Mouse (Mus musculus) kidney, postnatal 14 days (tissue): ENCODE data around the gene Heatr4.
"Not testable (repeated sequence)": the region's sequence is repeated elsewhere in the genome, so short reads cannot be mapped to it uniquely, and the experiment has no call there.

ENCODE experiments used
- DNase-seq: peaks from one replicate; pipeline ENCODE4 v3.0.0; 2022; ENCODE audit warnings: mixed read lengths

Heatr4 gene

DNA sequence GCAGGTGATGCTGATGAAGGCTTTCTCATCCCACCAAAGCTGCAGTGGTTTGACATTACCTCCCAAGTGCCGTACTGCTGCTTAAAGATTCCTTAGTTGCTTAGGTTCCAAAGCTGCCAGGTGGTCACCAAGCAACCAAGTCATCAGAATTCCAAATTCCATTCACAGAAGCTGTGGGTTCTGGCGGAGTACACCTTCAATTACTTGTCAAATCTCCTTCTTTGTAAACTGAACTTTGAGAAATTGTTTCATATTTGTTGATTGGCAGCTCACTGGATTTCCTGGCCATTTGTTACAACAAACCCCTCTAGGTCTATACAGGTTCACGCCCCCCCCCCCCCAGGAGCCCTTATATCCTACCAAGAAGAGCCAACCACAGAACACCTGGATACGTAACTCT lies at the start of gene Heatr4:
Gene Heatr4 (minus strand): TSS at position 101 of the 400 bp plus-strand sequence.
- DNase-seq: no peak

DNA sequence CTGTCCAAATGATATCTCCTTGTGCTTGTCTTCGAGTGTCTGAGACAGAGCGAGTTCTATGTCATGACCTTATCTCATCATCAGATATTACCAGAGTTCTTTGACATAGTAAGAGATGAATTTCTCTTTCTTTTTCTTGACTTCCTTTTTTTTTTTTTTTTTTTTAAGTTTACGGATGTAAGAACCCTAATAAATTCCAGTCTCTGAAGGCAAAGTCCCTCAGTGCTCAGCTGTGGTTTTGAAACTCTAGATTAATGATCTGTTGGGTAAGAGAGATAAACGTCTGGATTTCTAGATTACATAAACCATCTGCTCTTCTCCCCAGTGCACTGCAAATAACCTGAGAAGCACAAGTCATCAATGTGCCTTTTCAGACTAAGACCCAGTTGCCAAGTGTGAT lies 49.5 kb upstream of the Heatr4 start:
- no peak for DNase-seq

DNA sequence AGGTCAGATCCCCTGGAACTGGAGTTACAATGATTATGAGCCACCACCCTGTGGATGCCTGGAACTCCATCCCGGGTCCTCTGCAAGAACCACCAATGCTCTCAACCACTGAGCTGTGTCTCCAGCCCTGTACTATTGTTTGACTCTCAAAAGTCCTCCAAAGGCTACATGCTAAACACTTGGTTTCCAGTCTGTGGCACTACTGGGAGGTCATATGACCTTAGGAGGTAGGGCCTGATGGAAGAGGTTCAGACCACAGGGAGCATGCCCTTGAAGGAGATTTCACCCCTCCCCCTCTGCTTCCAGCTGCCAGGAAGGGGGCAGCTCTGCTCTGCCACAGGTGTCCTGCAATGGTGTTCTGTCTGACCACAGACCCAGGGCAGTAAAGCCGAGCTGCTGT lies 48.6 kb upstream of the Heatr4 start:
- not testable (repeated sequence) for DNase-seq

DNA sequence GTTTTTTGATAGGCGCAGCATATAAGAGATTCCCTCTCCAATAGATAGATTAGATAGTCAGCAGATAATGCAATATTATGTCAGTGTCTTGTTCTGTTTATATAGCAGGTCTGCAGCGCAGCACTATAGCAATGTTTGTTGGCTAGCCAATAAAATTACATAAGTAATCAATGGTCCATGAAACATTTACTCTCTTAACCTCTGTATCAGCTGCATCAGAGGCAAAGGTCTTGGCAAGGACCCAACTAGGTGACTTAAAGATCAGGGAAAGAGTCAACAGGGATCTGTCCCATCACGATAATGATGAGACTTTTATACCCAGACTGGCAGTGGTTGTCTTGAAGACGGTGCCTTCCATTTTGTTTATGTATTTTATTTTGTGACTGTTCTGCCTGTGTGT lies 48.2 kb upstream of the Heatr4 start:
- no peak for DNase-seq

DNA sequence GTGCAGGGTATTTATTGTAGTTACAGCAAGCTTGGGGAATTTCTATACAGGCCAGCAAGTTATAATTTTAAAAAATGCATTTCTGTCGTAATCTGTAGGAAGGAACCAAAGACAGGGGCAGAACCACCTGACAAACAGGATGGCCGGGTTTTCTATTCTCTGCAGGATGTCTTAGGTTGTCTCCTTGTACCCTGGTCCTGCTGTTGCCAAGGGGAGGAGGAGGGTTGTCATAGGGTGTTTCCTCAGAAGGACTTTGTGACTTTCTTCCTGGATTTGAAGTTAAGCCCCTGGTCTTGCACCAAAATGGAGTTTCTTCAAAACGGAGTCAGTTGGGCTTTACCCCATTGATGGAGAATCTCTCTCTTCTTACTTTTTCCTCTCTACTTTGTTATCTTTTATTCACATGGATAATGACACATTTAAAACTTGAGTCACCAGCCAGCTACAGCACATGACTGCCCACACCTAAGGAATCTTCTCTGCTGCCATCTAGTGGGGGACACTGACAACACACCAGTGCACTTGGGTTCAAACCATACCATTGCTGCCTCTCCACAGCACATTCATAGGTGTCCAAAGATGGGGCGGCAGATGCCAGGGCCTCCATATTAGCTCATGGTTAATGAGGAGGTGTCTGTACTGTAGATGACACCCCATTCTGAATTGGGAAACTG lies 46.1 kb upstream of the Heatr4 start:
- DNase-seq: peak; percentile 87

DNA sequence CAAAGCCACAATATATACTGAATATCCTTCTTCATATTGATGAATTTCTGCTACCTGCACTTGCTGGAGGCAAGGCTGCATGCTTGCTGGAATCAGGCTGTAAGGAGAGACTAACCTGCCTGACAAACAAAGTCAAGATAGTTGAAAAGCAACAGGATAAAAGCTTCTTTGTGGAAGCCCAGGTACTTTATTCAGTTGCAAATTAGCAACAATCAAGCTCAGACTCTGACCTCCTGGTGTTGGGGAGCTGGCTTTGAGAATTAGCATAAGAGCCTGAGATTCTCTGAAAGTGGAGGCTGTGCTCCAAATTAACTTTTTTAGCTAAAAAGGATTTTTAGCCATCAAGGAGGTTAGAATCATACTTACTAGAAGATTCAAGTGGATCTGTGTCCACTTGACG lies 44.4 kb upstream of the Heatr4 start:
- not testable (repeated sequence) for DNase-seq

DNA sequence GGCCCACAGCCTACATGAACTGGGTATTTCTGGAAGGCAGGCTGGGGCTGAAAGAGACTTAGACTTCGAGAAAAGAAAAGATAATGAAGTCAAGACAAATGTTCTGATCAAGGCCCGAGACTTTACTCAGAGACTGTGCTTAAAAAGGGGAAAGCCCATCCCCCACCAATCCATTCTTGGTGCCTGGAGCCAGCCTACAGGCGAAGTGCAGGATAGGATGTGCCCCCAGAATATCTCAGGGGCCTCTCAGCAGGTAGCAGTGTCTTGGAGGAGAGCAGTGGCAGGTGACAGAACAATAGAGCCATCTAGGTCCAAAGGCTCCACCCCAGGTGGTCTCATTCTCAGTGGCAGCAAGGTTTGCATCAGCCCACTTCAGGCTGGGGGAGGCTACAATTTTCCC lies 43.7 kb upstream of the Heatr4 start:
- not testable (repeated sequence) for DNase-seq

DNA sequence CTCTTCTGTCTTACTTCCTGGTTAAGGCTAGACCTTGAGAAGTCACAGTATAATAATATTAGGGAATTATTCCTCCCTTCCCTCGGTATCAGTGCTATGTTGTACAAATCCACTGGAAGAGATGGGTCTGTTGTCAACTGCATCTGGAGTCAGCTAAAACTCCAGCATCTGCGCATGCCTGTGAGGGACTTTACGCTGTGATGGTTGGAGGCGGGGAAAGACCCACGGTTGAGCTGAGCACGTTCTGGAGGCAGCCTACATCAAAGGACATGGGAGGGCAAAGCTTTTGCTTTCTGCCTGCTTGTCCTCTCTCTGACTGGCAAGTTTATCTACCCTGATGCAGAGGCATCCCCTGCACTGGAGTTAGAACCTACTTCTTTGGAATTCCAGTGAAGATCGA lies 41.2 kb upstream of the Heatr4 start:
- no peak for DNase-seq

DNA sequence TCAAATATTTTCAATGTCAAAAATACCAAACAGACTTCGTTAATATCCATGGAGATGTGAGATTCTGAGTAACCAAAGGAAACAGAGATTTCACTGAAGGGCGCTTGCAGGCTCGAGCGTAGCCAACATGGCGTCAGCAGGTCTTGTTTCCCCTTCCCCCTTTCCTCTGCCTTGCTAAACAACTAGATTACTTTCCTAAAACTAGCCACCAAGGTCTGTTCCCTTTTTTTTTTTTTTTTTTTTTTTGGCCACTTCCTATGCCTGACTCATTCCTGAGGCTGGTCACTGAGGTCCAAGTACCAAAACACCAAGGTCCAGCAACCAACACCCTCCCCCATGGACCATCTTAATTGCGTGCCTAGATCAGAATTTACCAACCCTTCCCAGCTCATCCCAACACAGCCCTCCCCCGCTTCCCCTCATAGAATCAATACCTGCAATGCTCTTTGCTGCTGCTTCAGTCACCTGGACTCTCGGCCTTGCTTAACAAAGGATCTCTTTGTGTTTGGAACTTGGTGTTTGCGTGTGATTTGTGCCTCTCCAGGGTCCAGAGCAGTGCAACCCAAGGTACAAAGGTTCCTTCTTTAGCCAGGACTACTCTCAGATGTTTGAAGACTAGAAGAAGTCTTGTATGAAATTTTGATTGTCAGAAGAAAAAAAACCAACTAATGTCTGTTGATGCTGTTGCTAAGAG lies 38.5 kb upstream of the Heatr4 start:
- no peak for DNase-seq

DNA sequence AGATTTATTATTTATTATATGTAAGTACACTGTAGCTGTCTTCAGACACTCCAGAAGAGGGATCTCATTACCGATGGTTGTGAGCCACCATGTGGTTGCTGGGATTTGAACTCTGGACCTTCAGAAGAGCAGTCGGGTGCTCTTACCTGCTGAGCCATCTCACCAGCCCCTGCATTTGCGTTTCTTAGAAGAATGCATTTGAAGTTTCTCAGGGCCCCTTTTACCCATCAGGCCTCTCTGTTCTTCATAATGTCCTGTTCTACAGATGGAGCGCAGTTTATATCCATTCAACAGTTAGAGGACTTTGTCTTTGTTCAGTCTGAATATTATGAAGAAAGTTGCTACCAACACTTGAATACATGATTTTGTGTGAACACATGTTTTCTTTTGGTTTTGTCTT lies 37.6 kb upstream of the Heatr4 start:
- DNase-seq: not testable (repeated sequence)

DNA sequence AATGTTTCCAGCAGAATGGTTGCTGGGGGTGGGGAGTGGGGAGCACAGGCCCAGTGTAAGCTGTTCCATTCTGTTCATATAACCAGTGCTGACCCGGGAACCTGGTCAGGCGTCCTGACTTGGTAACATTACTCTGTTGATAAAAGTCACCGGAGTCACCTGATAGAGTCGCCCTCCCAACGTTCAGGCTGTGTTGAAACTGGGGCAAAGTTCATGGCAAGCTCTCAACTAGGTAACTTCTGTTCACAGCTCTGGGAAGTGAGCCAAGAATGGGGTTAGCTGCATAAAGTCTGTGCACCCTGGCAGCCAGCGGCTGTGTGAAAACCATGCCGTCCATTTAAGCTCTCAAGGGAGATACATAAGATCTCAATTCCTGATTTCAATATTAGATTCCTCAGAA lies 35.9 kb upstream of the Heatr4 start:
- peak; percentile 94 for DNase-seq

DNA sequence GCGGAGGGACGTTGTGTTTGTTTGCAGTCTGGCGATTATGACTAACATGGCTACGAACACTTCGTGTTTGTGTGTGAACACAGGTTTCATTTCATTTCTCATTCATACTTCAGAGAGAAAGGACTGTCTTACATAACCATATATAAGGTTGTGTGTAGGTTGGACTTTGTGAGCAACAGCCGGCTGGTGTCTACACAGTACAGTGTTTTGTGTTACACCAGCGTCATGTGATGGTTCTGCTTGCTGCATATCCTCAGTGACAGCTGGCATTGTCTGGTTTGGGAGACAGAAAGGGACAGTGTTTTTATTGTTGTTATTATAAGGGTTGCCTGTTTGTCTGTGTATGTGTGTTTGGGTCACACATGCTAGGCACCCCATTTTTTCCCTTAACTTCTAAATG lies 29.0 kb upstream of the Heatr4 start:
- no peak for DNase-seq

DNA sequence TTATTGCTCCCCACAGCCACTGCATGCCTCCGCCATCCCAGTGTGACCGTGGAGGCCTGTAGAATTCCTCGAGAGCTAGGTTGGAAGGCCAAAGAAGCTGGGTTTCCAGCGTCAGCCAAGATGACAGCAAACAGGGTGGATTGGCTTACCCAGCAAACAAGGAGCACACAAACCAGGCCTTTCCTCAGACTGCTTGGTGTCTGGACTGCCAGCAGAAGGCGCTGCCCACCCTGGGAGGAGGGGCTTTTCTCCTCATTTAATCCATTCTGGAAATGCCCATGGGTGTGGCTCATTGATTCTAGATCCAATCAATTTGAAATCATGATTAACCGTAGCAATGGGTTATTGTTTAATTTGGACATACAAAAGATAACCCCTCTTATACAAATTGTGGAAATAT lies 28.5 kb upstream of the Heatr4 start:
- DNase-seq: no peak

DNA sequence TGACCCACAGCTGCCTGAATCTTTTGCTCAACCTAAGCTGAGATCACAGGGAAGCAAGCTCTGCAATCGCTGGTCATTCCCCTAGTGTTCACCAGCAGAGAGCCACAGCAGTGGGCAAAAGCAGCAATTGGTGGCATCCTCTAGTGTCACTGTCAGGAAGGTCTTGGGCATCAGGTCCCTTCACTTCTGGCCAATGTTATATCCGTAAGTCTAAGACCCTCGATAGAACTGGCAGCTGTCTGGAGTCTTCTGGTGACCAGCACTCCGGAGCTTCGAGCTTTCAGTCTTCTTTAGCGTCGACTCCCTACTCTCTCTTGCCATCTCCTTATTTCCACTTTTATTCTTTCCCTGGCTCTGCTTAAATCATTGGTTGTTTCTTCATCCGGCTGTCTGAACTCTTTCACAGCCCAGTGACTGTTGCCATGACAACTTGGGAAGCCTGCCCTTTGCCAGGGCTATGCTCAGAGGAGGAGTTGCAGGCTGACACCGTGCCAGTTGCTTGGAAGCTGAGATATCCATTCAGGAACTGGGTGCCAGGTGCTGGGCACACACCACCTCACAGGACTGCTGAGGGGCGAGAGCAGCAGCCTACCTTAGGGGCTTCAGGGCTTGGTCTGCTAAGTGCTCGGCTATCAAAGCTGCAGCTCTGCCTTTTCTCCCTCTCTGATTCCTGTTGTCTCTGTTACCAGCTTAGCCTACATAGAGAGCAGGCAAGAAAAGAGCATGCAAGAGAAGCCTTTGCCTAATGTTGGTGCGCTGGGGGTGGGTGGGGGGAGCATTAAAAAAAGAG lies 26.8 kb upstream of the Heatr4 start:
- peak; percentile 94 for DNase-seq

DNA sequence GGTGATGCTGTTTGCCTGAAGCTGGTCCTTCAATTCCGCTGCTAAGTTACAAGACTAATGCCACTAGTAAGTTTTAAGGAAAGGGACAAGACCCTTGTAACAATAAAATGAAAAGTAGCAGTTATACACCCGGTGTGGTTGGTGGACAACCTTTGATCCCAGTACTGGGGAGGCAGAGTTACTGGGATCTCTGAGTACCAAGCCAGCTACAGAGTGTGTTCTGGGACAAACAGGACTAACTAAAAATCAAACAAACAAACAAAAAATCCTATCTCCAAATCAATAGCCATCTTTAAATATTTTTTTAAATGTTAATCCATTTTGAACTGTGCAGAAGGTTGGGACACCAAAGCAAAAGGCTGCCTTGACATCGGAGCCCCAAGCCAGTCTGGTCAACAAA lies 25.5 kb upstream of the Heatr4 start:
- no peak for DNase-seq

DNA sequence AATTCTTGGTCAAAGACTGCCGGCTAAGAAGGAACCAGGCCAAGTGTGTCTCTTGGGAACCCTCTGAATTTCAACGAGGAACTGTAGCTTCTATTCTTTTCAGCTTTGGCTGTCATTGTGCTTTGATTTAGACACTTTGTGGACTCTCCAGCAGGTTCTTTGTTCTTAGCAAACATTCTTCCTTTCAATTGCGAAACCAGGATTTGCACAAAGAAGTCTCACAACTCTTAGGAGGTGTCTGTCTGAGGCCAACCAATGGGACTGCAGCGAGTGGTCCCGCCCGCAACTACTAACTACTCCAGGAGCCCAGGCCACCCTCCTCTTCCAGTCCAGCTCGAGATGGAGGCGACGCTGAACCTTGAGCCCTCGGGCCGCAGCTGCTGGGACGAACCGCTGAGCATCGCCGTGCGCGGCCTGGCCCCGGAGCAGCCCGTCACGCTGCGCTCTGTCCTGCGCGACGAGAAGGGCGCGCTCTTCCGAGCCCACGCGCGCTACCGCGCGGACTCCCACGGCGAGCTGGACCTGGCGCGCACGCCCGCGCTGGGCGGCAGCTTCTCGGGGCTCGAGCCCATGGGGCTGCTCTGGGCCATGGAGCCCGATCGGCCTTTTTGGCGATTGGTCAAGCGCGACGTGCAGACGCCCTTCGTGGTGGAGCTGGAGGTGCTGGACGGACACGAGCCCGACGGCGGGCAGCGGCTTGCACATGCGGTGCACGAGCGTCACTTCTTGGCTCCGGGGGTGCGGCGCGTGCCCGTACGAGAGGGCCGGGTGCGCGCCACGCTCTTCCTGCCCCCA lies 24.7 kb upstream of the Heatr4 start, which contains the start of gene Acot1:
Gene Acot1 (plus strand): TSS at position 320 of the 795 bp plus-strand sequence.
- peak; percentile 90 for DNase-seq

DNA sequence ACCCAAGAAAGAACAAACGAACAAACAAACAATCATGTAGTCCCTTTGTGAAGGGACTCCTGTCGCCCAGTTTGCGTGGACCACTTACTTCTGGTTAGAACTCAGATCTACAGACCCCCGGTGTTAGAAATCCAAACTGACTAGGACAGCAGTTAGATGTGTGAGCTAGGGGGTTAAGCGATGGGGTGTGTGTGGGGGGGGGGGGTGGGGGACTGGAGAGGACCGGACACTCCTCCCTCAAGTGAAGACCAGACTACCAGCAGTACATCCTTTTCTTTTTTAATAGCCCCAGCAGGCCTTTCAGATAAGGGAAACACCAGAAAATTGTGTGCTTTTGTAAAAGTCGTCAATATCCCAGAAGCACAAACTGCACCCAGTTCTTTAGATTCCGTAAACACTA lies 24.1 kb upstream of the Heatr4 start:
- DNase-seq: no peak

DNA sequence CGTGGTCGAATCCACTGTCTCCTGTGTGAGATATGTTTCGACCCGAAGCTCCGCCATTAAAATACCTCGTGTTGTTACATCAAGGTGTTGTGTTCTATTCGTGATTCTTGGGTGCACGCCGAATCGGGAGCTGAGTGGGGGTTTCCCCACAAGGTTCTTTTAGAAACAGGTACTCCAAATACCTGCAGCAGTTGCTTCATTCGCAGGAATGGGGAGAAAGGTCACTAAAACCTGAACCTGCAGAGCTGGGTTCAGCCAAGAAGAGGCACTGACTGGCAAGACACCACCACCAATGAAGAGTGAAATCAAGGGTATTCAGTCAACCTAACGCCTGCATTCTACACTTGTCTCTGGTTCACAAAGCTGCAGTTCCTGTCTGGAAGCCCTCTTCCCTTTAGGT lies 23.6 kb upstream of the Heatr4 start:
- peak; percentile 24 for DNase-seq

DNA sequence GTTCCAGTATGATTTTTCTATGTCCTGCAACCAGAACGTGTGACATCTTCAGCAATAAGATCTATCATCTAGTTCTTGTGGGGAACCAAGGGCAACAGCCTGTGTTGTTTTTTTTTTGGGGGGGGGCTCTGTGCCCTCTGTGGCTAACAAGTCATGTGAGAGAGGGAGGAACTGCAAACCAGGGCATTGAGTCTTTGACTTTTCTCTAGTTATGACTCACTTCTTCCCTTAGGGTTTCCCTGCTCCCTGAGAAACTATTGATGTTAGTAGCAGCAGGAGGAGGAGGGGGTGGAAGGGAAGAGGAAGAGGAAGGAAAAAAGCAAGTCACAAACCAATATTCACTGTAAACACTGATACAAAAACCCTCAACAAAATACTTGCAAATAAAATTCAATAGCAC lies 19.2 kb upstream of the Heatr4 start:
- DNase-seq: no peak

DNA sequence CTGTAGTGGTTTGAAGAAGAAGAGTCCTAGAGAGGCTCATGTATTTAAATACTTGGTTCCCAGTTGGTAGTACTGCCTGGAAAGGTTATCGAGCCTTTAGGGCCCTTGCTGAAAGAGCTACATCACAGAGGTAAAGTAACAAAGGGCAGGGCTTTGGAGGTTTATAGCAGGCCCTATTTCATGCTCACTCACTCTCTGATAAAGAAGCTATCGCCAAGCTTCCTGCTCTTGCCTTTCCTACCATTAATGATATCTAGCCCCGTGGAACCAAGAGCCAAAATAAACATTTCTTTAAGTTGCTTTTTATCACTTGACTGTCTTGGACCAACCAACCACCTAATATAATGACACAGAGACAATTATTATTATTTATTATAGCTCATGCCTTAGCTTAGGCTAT lies 15.8 kb upstream of the Heatr4 start:
- DNase-seq: no peak

DNA sequence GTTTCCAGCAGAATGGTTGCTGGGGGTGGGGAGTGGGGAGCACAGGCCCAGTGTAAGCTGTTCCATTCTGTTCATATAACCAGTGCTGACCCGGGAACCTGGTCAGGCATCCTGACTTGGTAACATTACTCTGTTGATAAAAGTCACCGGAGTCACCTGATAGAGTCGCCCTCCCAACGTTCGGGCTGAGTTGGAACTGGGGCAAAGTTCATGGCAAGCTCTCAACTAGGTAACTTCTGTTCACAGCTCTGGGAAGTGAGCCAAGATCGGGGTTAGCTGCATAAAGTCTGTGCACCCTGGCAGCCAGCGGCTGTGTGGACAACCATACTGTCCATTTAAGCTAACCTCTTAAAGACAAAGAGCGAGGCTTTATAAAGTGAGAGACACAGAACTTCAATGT lies 14.6 kb upstream of the Heatr4 start:
- DNase-seq: peak; percentile 95

DNA sequence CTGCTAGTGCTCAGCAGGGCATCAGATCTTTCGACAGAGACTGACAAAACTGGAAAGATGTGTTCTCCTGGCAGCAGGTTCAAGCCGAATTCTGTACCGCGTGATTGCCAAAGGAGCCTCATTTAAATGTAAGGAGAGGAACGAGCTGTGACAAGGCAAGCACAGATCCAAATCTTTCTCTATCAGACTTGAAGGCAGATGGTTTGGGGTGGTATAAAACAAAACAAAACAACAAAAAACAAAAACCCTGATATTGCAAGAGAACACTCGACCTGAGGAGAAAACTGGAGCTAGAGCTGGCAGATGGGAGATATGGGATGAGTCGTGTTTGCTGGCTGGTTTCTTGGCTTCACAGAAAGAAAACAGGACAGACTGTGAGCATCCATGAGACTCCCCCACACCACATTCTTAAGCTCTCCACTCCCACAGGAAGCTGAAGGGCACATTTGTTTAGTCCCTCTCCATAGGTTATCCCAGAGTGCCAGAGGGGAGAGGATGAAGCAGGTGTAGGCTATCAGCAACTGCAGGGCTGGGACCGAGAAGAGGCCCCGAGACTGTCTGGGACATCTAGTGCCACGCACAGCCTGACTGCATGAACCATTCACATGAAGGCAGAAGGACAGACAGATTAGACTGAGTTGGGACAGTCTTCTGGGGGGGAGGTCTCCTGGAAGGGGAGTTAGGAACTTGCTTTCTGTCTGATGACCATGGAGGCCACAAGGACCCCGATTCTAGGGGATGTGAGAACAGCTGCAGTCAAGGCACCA lies 13.9 kb upstream of the Heatr4 start:
- DNase-seq: no peak
